Mouse (Mus musculus) left cerebral cortex, postnatal 10 days (tissue): ENCODE measurements at regions not wholly inside any gene's neighbourhood (a gene's known extent, or its start where the extent isn't known, plus 50 kb on each side); places are given as distances from the start of the nearest gene placed in this dataset.
A peak's percentile ranks its signal among the peaks of the same experiment; 100 is the strongest.

Experiments used
- DNase-seq, 2 experiments: peaks; one replicate each; pipeline ENCODE4 v3.0.0; 2021 to 2022; ENCODE audit warnings: low spot score in 2 of 2, mixed read lengths in 1 of 2; ENCODE audit errors: extremely low spot score in 1 of 2
- intact Hi-C: fragments of 180-260 bp; cut with DNase I; formaldehyde crosslinking; loops from one replicate; pipeline ENCODE4 v1.15.1; 2025

- peak in 1 of 2 experiments; percentile 48 for DNase-seq
These were observed 1069.2 kb upstream of the Slc39a10 start for GRCm38 (mm10) chr1:47961860-47962259.

GRCm38 (mm10) chr1:47940688-47941087 lies 1048.0 kb upstream of the Slc39a10 start:
- no peak for DNase-seq
- intact Hi-C loops: no loop called here

More at GRCm38 (mm10) chr1:47961860-47962259, 1069.2 kb upstream of the Slc39a10 start:
- intact Hi-C loops: no loop called here

- intact Hi-C loops: no loop called here
- no peak for DNase-seq
These were observed 1021.5 kb upstream of the Slc39a10 start for GRCm38 (mm10) chr1:47914126-47914525.
